Mouse (Mus musculus) limb, embryonic 10.5 days (tissue): ENCODE measurements around the gene Foxf1. TPM values are rescaled to one million over a fixed set of nuclear protein-coding genes. Genes with fewer than 3 reads are reported as not detected.

ENCODE experiments used
- DNase-seq: peaks from one replicate; pipeline ENCODE4 v3.0.0-alpha.2; 2017; ENCODE audit warnings: low spot score
- H3K27ac ChIP-seq: fragments of 300-500 bp; sonication (generic); 2 replicates; pipeline ENCODE4 v1.5.1; 2016; ENCODE audit warnings: mild to moderate bottlenecking
- H3K27me3 ChIP-seq: fragments of 300-500 bp; sonication (generic); 2 replicates; pipeline ENCODE4 v1.6.1; 2016; ENCODE audit warnings: low read depth, mild to moderate bottlenecking; ENCODE audit not compliant: poor library complexity, severe bottlenecking
- H3K36me3 ChIP-seq: fragments of 300-500 bp; sonication (generic); 2 replicates; pipeline ENCODE4 v1.6.1; 2016; ENCODE audit warnings: mild to moderate bottlenecking, moderate library complexity
- H3K4me1 ChIP-seq: fragments of 300-500 bp; sonication (generic); 2 replicates; pipeline ENCODE4 v1.6.1; 2016
- H3K4me3 ChIP-seq: fragments of 300-500 bp; sonication (generic); 2 replicates; pipeline ENCODE4 v1.5.1; 2016; ENCODE audit warnings: mild to moderate bottlenecking, moderate library complexity
- H3K9me3 ChIP-seq: fragments of 300-500 bp; sonication (generic); replicated peaks from 2 replicates; pipeline ENCODE4 v1.6.1; 2016; ENCODE audit warnings: mild to moderate bottlenecking
- WGBS: fragments of 180-500 bp; shearing (Covaris S2); methylation state at CpG from one replicate; pipeline ENCODE4 v1.1.7; 2016; 5-methylcytosine and 5-hydroxymethylcytosine counted together
- polyA plus RNA-seq: library from polyadenylated mRNA; unstranded; fragments of >200 nt; fragmentation: Nextera tagmentation; extraction: Ambion mirVana; gene quantifications from 2 replicates; pipeline ENCODE4 v1.2.1, GENCODE M21; 2016

Foxf1 gene
- polyA plus RNA-seq, 1 experiment from 2014 or later = 0.48 TPM

GRCm38 (mm10) chr8:121085011-121085410 lies 825 bp downstream of the Foxf1 start:
- Histone ChIP-seq H3K27ac (peak overlapping the region; percentile 46), H3K36me3 (no peaks in the 10 kb centered on the region), H3K4me3 (peak overlapping the region; percentile 65), H3K9me3 (no peaks in the 10 kb centered on the region), H3K4me1 (peaks cover 66% of the 10 kb centered on the region), H3K27me3 (peaks cover 100% of the 10 kb centered on the region)
- DNase-seq = no peak
- under 1% methylated on average over 30 of the region's 30 CpGs for WGBS

DNA sequence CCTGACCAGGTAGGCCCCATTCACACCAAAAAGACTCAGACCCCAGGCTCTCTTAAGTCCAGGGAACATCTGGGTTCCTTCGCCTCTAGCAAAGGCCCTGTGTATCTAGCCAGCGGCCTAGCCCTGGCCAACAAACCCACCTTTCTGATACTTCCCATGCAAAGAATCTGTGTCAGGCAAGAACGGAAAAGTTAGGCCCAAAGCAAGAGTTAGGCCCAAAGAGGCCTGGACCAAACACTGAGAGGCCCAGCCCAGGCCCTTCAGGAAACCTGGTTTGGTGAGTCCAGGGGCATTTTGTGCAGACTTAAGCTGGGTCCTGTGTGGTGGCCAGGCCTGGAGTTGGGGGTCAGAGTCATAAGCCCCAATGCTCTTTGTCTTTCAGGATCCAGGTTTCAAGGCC lies 1.4 kb downstream of the Foxf1 start:
- Histone ChIP-seq H3K4me1 (peaks cover 68% of the 10 kb centered on the region), H3K9me3 (no peaks in the 10 kb centered on the region), H3K36me3 (no peaks in the 10 kb centered on the region), H3K27me3 (peaks cover 100% of the 10 kb centered on the region), H3K27ac (no peak overlapping the region), H3K4me3 (0 out of 2 replicates have a peak overlapping the region, but pooled peaks have one; percentile 65)
- WGBS = 23% methylated on average over 3 of the region's 3 CpGs
- peak; percentile 49 for DNase-seq

- Histone ChIP-seq H3K27ac (no peak overlapping the region), H3K4me1 (peaks cover 66% of the 10 kb centered on the region), H3K27me3 (peaks cover 100% of the 10 kb centered on the region), H3K9me3 (no peaks in the 10 kb centered on the region), H3K36me3 (no peaks in the 10 kb centered on the region), H3K4me3 (no peak overlapping the region)
- 7% methylated on average over 19 of the region's 19 CpGs for WGBS
- peak; percentile 52 for DNase-seq
These were observed 2.1 kb downstream of the Foxf1 start for GRCm38 (mm10) chr8:121086004-121086900.

DNA sequence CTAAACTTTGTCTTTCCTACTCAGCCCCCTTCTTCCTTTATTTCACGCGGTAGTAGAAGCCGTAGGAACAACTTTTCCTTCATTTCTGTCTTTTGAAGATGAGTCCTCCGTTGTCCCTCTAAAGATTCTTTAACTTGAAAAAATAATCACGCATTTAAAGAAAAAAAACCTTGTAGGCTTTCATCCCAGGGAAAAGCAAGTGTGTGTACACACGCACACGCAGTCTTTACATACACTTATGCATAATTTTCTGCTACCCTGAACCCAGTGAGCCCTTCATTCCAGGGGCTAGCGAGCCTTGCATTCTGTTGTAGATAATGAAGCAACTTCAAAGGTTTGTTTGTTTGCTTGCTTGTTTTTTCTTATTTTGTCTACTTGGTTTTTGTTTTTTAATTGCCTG lies 4.1 kb downstream of the Foxf1 start:
- H3K27ac ChIP-seq = no peak overlapping the region
- H3K27me3 ChIP-seq = peaks cover 100% of the 10 kb centered on the region
- H3K4me3 ChIP-seq = no peak overlapping the region
- no peaks in the 10 kb centered on the region for H3K9me3 ChIP-seq
- peaks cover 55% of the 10 kb centered on the region for H3K4me1 ChIP-seq
- no peaks in the 10 kb centered on the region for H3K36me3 ChIP-seq
- no peak for DNase-seq
- WGBS = 6% methylated on average over 8 of the region's 8 CpGs

DNA sequence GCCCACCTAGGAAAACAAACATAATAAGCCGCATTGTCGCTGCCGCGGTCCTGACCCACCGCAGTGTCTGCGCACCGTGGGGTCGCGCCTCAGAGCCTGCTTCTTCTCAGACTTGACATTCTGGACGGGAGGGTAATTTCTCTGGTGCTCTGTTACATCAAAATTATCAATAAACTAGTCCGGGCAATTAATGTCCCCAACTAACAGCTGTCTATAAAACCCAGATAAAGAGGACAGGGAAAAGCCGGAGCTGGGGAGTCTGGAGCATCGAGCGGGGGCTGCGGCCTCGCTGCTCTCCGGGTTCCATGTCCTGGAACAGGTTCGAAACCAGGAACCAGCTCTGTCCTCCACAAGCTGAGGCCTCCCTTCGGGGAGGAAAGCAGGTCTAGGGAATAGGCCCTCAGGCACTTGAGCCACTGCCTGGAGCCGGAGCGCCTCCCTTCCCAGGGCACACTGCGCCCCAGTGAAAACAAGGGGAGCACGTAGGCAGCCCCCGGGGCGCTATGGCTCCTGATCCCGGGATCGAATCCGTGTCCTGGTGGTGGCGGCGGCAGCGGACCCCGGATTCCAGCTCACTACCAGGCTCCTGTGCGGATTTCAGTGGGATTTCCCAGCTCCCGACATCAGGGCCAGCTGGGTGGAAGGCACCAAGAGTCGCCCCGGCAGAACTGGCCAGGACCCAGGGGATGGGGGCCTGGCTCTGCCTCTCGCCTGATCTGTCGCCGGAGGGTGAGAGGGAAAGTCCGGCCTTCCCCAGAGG lies 4.9 kb downstream of the Foxf1 start:
- H3K27me3 ChIP-seq = peaks cover 100% of the 10 kb centered on the region
- no peaks in the 10 kb centered on the region for H3K36me3 ChIP-seq
- no peaks in the 10 kb centered on the region for H3K9me3 ChIP-seq
- DNase-seq = peak; percentile 59
- under 1% methylated on average over 40 of the region's 40 CpGs for WGBS
- no peak overlapping the region for H3K27ac ChIP-seq
- peaks cover 47% of the 10 kb centered on the region for H3K4me1 ChIP-seq
- 0 out of 2 replicates have a peak overlapping the region, but pooled peaks have one; percentile 4 for H3K4me3 ChIP-seq

GRCm38 (mm10) chr8:121089631-121090380 lies 5.6 kb downstream of the Foxf1 start:
- WGBS = 9% methylated on average over 32 of the region's 32 CpGs
- peak; percentile 47 for DNase-seq

DNA sequence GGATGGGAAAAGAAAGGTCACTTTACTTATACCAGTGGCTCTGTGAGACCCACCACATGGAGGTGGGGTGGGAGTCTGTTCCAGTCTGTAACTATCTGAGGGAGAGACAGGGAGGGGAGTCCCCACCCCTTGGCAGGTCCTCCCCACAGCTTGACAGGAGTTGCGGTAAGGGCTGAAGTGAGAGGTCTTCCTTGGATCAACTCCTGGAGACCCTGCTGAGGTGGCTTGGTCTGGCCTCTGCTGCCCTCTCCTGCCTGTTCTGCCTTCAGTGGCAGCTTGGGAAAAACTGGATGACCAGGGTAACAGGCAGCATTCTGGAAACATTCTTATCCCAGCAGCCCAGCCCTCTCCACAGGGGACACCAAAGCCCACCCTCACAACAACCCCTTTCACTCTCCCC lies 6.5 kb downstream of the Foxf1 start:
- Histone ChIP-seq H3K27ac (no peak overlapping the region), H3K36me3 (no peaks in the 10 kb centered on the region), H3K4me1 (peaks cover 33% of the 10 kb centered on the region), H3K9me3 (no peaks in the 10 kb centered on the region), H3K27me3 (peaks cover 88% of the 10 kb centered on the region), H3K4me3 (no peak overlapping the region)
- WGBS = 9% methylated on average over 1 of the region's 1 CpGs
- DNase-seq = peak; percentile 57

More at GRCm38 (mm10) chr8:121089631-121090380, 5.6 kb downstream of the Foxf1 start:
- Histone ChIP-seq H3K4me3 (0 out of 2 replicates have a peak overlapping the region, but pooled peaks have one; percentile 4), H3K36me3 (no peaks in the 10 kb centered on the region), H3K4me1 (peaks cover 39% of the 10 kb centered on the region), H3K27me3 (peaks cover 97% of the 10 kb centered on the region), H3K9me3 (no peaks in the 10 kb centered on the region), H3K27ac (no peak overlapping the region)

DNA sequence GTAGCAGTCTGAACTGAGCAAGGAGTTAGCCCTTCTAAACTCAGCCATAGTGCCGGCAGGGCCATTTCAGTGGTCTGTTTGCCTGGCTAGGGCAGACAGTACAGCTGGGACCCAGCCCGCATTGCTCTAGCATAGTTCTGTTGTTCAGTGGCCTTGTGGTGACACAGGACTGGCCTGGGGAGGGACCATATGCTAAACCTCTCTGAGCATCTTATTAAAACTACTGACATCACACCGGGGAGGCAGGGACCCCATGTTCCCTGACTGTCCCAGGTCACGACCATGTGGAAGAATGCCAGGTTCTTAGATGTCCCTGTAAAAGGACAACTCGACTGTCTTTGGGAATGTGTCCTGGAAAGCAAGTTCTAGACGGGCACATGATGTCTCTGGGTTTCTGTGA lies 8.0 kb downstream of the Foxf1 start:
- H3K36me3 ChIP-seq = peaks cover 3% of the 10 kb centered on the region
- H3K4me1 ChIP-seq = peaks cover 33% of the 10 kb centered on the region
- no peak overlapping the region for H3K4me3 ChIP-seq
- no peak for DNase-seq
- 31% methylated on average over 6 of the region's 6 CpGs for WGBS
- H3K27me3 ChIP-seq = peaks cover 74% of the 10 kb centered on the region
- H3K27ac ChIP-seq = no peak overlapping the region
- no peaks in the 10 kb centered on the region for H3K9me3 ChIP-seq

GRCm38 (mm10) chr8:121092627-121093026 lies 8.4 kb downstream of the Foxf1 start:
- WGBS = 2% methylated on average over 16 of the region's 16 CpGs
- Histone ChIP-seq H3K9me3 (no peaks in the 10 kb centered on the region), H3K27me3 (peaks cover 69% of the 10 kb centered on the region), H3K4me3 (no peak overlapping the region), H3K36me3 (peaks cover 8% of the 10 kb centered on the region), H3K4me1 (peaks cover 33% of the 10 kb centered on the region), H3K27ac (no peak overlapping the region)
- DNase-seq = peak; percentile 95

- no peak overlapping the region for H3K27ac ChIP-seq
- DNase-seq = no peak
- H3K36me3 ChIP-seq = peaks cover 17% of the 10 kb centered on the region
- 80% methylated on average over 6 of the region's 6 CpGs for WGBS
- peaks cover 33% of the 10 kb centered on the region for H3K4me1 ChIP-seq
- peaks cover 60% of the 10 kb centered on the region for H3K27me3 ChIP-seq
- H3K9me3 ChIP-seq = no peaks in the 10 kb centered on the region
- H3K4me3 ChIP-seq = no peak overlapping the region
These were observed 9.3 kb downstream of the Foxf1 start for GRCm38 (mm10) chr8:121093496-121093895.

DNA sequence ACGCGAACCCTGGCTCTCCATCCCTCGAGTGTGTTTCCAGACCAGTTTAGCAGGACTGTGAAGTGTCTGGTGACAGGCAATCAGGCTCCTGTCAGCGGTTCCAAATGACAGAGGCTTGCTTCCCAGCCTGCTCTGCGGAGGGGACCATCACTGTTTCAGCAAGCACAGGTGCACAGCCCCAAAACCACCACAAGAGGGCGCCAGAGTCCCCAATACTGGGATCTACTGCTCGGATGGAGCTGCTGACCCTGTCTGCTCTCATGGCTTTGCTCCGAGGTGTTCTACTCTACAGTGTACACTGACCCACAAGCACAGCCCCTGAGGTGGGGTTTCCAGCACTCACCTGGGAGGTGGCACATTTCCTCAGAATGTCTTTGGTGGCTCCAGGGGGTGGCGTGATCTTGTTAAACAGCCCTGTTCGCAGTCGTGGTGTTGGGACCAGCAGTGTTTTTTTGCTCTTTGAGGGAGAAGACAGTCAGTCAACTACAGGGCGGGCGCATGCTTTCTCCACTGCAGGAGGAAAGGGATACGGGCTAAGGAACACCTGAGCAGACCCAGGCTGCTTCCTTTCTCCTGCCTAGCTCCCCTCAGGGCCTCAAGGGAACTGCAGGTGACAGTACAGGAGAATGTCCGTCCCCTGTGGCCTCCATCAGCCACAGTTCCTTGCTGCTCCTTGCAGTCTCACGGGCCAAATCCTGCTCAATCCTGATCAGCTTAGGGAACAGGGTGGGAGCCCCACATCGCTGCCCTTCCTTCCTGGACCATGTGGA lies 20.0 kb downstream of the Foxf1 start:
- 50% methylated on average over 17 of the region's 17 CpGs for WGBS
- H3K36me3 ChIP-seq = peaks cover 73% of the 10 kb centered on the region

More for the DNA sequence above, 20.0 kb downstream of the Foxf1 start:
- DNase-seq = peak; percentile 94
- no peak overlapping the region for H3K27ac ChIP-seq
- no peaks in the 10 kb centered on the region for H3K27me3 ChIP-seq
- H3K4me1 ChIP-seq = peaks cover 32% of the 10 kb centered on the region
- no peaks in the 10 kb centered on the region for H3K9me3 ChIP-seq
- no peak overlapping the region for H3K4me3 ChIP-seq
